Mouse (Mus musculus): ENCODE results near the gene Hesx1. TPM values are rescaled to one million over a fixed set of nuclear protein-coding genes. Genes with fewer than 3 reads are reported as not detected.
"Not testable (repeated sequence)": the region's sequence is repeated elsewhere in the genome, so short reads cannot be mapped to it uniquely, and the experiment has no call there.

Hesx1 gene
- polyA plus RNA-seq (2015; fragmentation: Nextera tagmentation; extraction: Ambion mirVana): 1.9 and 2.3 TPM in 2 replicates

GRCm38 (mm10) chr14:26994211-26994741 lies at the start of gene Hesx1:
Gene Hesx1, plus strand, starts transcription at chr14:26994416.
- no peaks in the 10 kb centered on the region for H3K27me3 ChIP-seq (ENCODE audit: insufficient read depth, low read length)
- peak; percentile 46; the same call in 1 of the 2 replicates for TF ChIP-seq CTCF (IDR thresholded peaks at IDR 0.05; ENCODE audit: low read depth)
- peak within 1 kb of the TSS; percentile 24 for H3K4me3 ChIP-seq (replicated peaks; ENCODE audit: low read depth, low read length)
- H3K4me1 ChIP-seq (replicated peaks; ENCODE audit: insufficient read depth, low read length): peaks cover 8% of the 10 kb centered on the region
- no peaks in the 10 kb centered on the region for H3K9me3 ChIP-seq (replicated peaks; ENCODE audit: low read length)
- DNase-seq (ENCODE audit: low spot score) (peak; percentile 78), ATAC-seq (replicated peaks; ENCODE audit: low FRiP score, low read depth) (peak; percentile 75)
- H3K27ac ChIP-seq: peak within 1 kb of the TSS; percentile 68
- 10% methylated on average over 16 of the region's 16 CpGs for WGBS
- H3K36me3 ChIP-seq (ENCODE audit: insufficient read depth, low read length): no peaks in the 10 kb centered on the region
- peak within 1 kb of the TSS; percentile 61 for H3K4me2 ChIP-seq (ENCODE audit: low read length)
- peak within 1 kb of the TSS; percentile 42; the same call in 1 of the 2 replicates for H3K9ac ChIP-seq (ENCODE audit: low read depth, low read length)

DNA sequence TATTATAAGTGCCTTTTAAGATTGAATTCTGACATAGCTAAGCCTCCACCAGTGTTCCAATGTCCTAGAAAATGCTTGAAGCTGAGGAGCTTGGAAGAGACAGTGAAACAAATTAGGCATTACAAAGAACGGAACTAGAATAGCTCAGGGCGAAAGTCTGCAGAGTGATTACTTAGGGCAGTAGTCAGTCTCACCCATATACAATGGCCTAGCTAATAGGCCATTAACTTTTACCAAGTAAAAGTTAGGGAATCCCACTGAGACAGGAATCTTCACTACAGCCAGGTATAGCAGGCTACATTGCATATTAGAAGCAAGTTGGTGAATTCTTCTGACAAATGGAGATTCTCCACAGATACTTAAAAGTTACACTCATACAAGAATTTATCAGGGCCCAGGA lies 38.1 kb upstream of the Hesx1 start:
- ATAC-seq (replicated peaks; ENCODE audit: low FRiP score, low read depth); H3K4me2 ChIP-seq (ENCODE audit: low read length); H3K9me3 ChIP-seq (replicated peaks; ENCODE audit: low read length); H3K27me3 ChIP-seq (ENCODE audit: insufficient read depth, low read length); H3K4me3 ChIP-seq (replicated peaks; ENCODE audit: low read depth, low read length); H3K4me1 ChIP-seq (replicated peaks; ENCODE audit: insufficient read depth, low read length); H3K9ac ChIP-seq (ENCODE audit: low read depth, low read length); H3K27ac ChIP-seq; DNase-seq (ENCODE audit: low spot score); H3K36me3 ChIP-seq (ENCODE audit: insufficient read depth, low read length): not testable (repeated sequence)
- WGBS: 93% methylated on average over 2 of the region's 2 CpGs

DNA sequence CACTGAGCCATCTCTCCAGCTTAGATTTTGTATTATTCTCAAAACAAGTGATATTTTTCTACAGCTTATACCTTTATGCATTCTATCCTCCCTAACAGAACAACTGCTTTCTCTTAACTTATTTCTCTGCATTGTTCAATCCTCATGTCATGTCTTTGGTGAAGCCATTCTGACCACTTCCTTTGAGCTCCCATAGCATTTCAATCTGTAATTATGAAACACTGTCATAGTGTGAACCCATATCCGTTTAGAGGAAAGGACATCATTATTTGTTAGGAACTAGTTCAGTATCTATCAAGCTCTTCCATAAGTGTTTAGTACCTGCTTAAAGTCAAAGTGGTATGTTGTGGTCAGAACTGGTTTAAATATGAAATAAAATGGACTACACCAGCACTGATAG lies 33.7 kb upstream of the Hesx1 start:
- 90% methylated on average over 1 of the region's 1 CpGs for WGBS
- H3K4me3 ChIP-seq (replicated peaks; ENCODE audit: low read depth, low read length): no peak overlapping the region
- DNase-seq (ENCODE audit: low spot score) (no peak), ATAC-seq (replicated peaks; ENCODE audit: low FRiP score, low read depth) (no peak)
- no peaks in the 10 kb centered on the region for H3K4me1 ChIP-seq (replicated peaks; ENCODE audit: insufficient read depth, low read length)
- H3K4me2 ChIP-seq (ENCODE audit: low read length): no peak overlapping the region
- H3K36me3 ChIP-seq (ENCODE audit: insufficient read depth, low read length): peaks cover 17% of the 10 kb centered on the region
- TF ChIP-seq CTCF (IDR thresholded peaks at IDR 0.05; ENCODE audit: low read depth): no peak
- no peak overlapping the region for H3K27ac ChIP-seq
- no peaks in the 10 kb centered on the region for H3K27me3 ChIP-seq (ENCODE audit: insufficient read depth, low read length)
- no peaks in the 10 kb centered on the region for H3K9me3 ChIP-seq (replicated peaks; ENCODE audit: low read length)
- H3K9ac ChIP-seq (ENCODE audit: low read depth, low read length): no peak overlapping the region

- WGBS: 67% methylated on average over 3 of the region's 3 CpGs
- peak overlapping the region; percentile 97; the same call in 1 of the 2 replicates for H3K9ac ChIP-seq (ENCODE audit: low read depth, low read length)
- H3K4me1 ChIP-seq (replicated peaks; ENCODE audit: insufficient read depth, low read length): 0 out of 2 replicates have a peak, but pooled peaks cover 3% of the 10 kb centered on the region
- DNase-seq (ENCODE audit: low spot score) (no peak), ATAC-seq (replicated peaks; ENCODE audit: low FRiP score, low read depth) (no peak)
- TF ChIP-seq CTCF (IDR thresholded peaks at IDR 0.05; ENCODE audit: low read depth): no peak
- H3K27me3 ChIP-seq (ENCODE audit: insufficient read depth, low read length): no peaks in the 10 kb centered on the region
- H3K4me3 ChIP-seq (replicated peaks; ENCODE audit: low read depth, low read length): peak overlapping the region; percentile 93
- H3K36me3 ChIP-seq (ENCODE audit: insufficient read depth, low read length): no peaks in the 10 kb centered on the region
- no peak overlapping the region for H3K27ac ChIP-seq
- no peaks in the 10 kb centered on the region for H3K9me3 ChIP-seq (replicated peaks; ENCODE audit: low read length)
- H3K4me2 ChIP-seq (ENCODE audit: low read length): peak overlapping the region; percentile 57
These were observed 25.1 kb upstream of the Hesx1 start for GRCm38 (mm10) chr14:26969164-26969563.

DNA sequence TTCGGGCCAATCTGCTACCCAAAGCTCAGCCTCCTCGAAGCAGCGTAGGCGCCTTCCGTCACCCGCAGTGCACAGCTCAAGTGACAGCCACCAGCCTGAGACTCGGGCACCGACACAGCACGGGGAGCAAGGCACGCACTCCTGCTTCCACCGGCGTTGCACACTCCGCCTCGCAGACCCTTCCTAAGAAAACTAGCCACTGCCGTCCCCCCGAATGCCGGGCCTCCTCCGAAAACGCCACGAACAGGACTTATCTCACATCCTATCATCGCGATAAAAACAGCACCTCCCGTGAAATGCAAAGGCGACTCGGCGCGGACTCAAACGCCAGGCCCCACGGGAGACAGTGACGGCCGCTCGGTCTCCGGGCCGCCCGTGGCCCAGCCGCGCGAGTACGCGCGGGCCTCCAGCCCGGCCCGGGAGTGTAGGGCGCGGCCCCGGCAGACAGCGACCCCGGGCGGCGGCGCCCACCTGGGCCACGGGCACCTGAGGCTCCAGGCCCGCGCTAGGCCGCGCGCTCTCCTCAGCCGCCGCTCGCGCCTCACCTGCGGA lies 24.3 kb upstream of the Hesx1 start:
- TF ChIP-seq CTCF (IDR thresholded peaks at IDR 0.05; ENCODE audit: low read depth): no peak
- H3K4me3 ChIP-seq (replicated peaks; ENCODE audit: low read depth, low read length): peak overlapping the region; percentile 93
- WGBS: under 1% methylated on average over 51 of the region's 62 CpGs
- 0 out of 2 replicates have a peak, but pooled peaks cover 3% of the 10 kb centered on the region for H3K4me1 ChIP-seq (replicated peaks; ENCODE audit: insufficient read depth, low read length)
- peak overlapping the region; percentile 57 for H3K4me2 ChIP-seq (ENCODE audit: low read length)
- DNase-seq (ENCODE audit: low spot score) (peak; percentile 81), ATAC-seq (replicated peaks; ENCODE audit: low FRiP score, low read depth) (no peak; the same call in 1 of the 2 replicates)
- H3K36me3 ChIP-seq (ENCODE audit: insufficient read depth, low read length): no peaks in the 10 kb centered on the region
- peak overlapping the region; percentile 94 for H3K27ac ChIP-seq
- peak overlapping the region; percentile 97 for H3K9ac ChIP-seq (ENCODE audit: low read depth, low read length)
- no peaks in the 10 kb centered on the region for H3K27me3 ChIP-seq (ENCODE audit: insufficient read depth, low read length)
- H3K9me3 ChIP-seq (replicated peaks; ENCODE audit: low read length): no peaks in the 10 kb centered on the region

DNA sequence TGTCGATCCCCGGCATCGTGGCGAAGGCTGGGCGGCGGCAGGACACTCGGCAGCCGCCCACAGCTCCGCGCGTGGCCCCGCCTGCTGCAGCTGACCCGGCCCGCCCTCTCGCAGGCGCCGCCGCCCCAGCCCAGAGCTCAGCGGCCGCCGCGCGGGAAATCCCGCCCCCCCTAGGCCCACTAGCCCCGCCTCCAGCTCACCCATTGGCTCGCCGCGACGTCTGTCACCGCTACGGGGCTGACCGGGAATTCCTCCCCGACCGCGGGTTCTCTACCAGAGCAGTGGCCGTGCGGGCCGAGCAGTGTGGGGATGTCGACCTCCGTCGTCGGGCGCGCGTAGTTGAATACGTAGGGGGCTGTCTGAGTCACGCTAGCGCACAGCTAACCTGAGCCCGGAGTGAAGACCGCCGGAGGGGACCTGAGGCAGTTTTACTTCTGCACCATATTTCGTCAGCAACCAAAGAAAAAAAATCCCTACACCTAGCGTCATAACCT lies 23.7 kb upstream of the Hesx1 start:
- Histone ChIP-seq H3K4me3 (replicated peaks; ENCODE audit: low read depth, low read length) (peak overlapping the region; percentile 93), H3K4me2 (ENCODE audit: low read length) (peak overlapping the region; percentile 61), H3K27me3 (ENCODE audit: insufficient read depth, low read length) (no peaks in the 10 kb centered on the region), H3K4me1 (replicated peaks; ENCODE audit: insufficient read depth, low read length) (0 out of 2 replicates have a peak, but pooled peaks cover 3% of the 10 kb centered on the region), H3K9ac (ENCODE audit: low read depth, low read length) (peak overlapping the region; percentile 97), H3K9me3 (replicated peaks; ENCODE audit: low read length) (no peaks in the 10 kb centered on the region), H3K36me3 (ENCODE audit: insufficient read depth, low read length) (no peaks in the 10 kb centered on the region), H3K27ac (peak overlapping the region; percentile 94)
- peak; percentile 97 for DNase-seq (ENCODE audit: low spot score)
- no peak for TF ChIP-seq CTCF (IDR thresholded peaks at IDR 0.05; ENCODE audit: low read depth)
- ATAC-seq (replicated peaks; ENCODE audit: low FRiP score, low read depth): peak; percentile 99
- under 1% methylated on average over 51 of the region's 53 CpGs for WGBS
